Mouse (Mus musculus): ENCODE results near the gene Eps8. TPM values are rescaled to one million over a fixed set of nuclear protein-coding genes. Genes with fewer than 3 reads are reported as not detected.

Gene Eps8
- polyA plus RNA-seq, 1 experiment from 2014 or later: 29.2 TPM

- H3K9me3 ChIP-seq: no peaks in the 10 kb centered on the region
- H3K4me1 ChIP-seq: peaks cover 3% of the 10 kb centered on the region
- no peak overlapping the region for H3K27ac ChIP-seq
- H3K36me3 ChIP-seq: no peaks in the 10 kb centered on the region
- no peak overlapping the region for H3K4me2 ChIP-seq (replicated peaks)
- H3K4me3 ChIP-seq: no peak overlapping the region
- H3K9ac ChIP-seq: no peak overlapping the region
- ATAC-seq (ENCODE audit: low FRiP score, low read depth): no peak
- no peaks in the 10 kb centered on the region for H3K27me3 ChIP-seq
- WGBS: 79% methylated on average over 11 of the region's 11 CpGs
Observed at GRCm38 (mm10) chr6:137638834-137639567, 15.7 kb downstream of the Eps8 start.

GRCm38 (mm10) chr6:137637443-137637842, 17.2 kb downstream of the Eps8 start:
- 57% methylated on average over 7 of the region's 7 CpGs for WGBS
- no peaks in the 10 kb centered on the region for H3K27me3 ChIP-seq
- no peak overlapping the region for H3K4me2 ChIP-seq (replicated peaks)
- no peaks in the 10 kb centered on the region for H3K9me3 ChIP-seq
- no peaks in the 10 kb centered on the region for H3K36me3 ChIP-seq
- ATAC-seq (ENCODE audit: low FRiP score, low read depth): no peak
- no peak overlapping the region for H3K27ac ChIP-seq
- no peak overlapping the region for H3K4me3 ChIP-seq
- H3K4me1 ChIP-seq: peaks cover 15% of the 10 kb centered on the region
- H3K9ac ChIP-seq: no peak overlapping the region

- WGBS: 72% methylated on average over 5 of the region's 5 CpGs
Observed at GRCm38 (mm10) chr6:137636131-137636530, 18.5 kb downstream of the Eps8 start.

GRCm38 (mm10) chr6:137633626-137634025, 21.1 kb downstream of the Eps8 start:
- Histone ChIP-seq H3K9me3 (no peaks in the 10 kb centered on the region), H3K4me1 (peaks cover 23% of the 10 kb centered on the region), H3K4me2 (replicated peaks) (peak overlapping the region; percentile 12; the same call in 1 of the 2 replicates), H3K4me3 (no peak overlapping the region), H3K9ac (no peak overlapping the region), H3K27ac (0 out of 2 replicates have a peak overlapping the region, but pooled peaks have one; percentile 17), H3K27me3 (no peaks in the 10 kb centered on the region), H3K36me3 (no peaks in the 10 kb centered on the region)
- ATAC-seq (ENCODE audit: low FRiP score, low read depth): no peak
- 8% methylated on average over 4 of the region's 4 CpGs for WGBS

More at GRCm38 (mm10) chr6:137636131-137636530, 18.5 kb downstream of the Eps8 start:
- no peak overlapping the region for H3K4me3 ChIP-seq
- ATAC-seq (ENCODE audit: low FRiP score, low read depth): no peak
- no peak overlapping the region for H3K27ac ChIP-seq
- H3K9ac ChIP-seq: no peak overlapping the region
- no peaks in the 10 kb centered on the region for H3K27me3 ChIP-seq
- no peaks in the 10 kb centered on the region for H3K36me3 ChIP-seq
- no peak overlapping the region for H3K4me2 ChIP-seq (replicated peaks)
- H3K4me1 ChIP-seq: peaks cover 15% of the 10 kb centered on the region
- no peaks in the 10 kb centered on the region for H3K9me3 ChIP-seq

- no peak overlapping the region for H3K9ac ChIP-seq
- H3K9me3 ChIP-seq: no peaks in the 10 kb centered on the region
- no peak for ATAC-seq (ENCODE audit: low FRiP score, low read depth)
- H3K27ac ChIP-seq: no peak overlapping the region; the same call in 1 of the 2 replicates
- H3K27me3 ChIP-seq: no peaks in the 10 kb centered on the region
- 66% methylated on average over 8 of the region's 8 CpGs for WGBS
- no peaks in the 10 kb centered on the region for H3K36me3 ChIP-seq
- H3K4me1 ChIP-seq: peaks cover 23% of the 10 kb centered on the region
- H3K4me2 ChIP-seq (replicated peaks): 0 out of 2 replicates have a peak overlapping the region, but pooled peaks have one; percentile 14
- no peak overlapping the region for H3K4me3 ChIP-seq
Observed at GRCm38 (mm10) chr6:137633121-137633520, 21.6 kb downstream of the Eps8 start.

- WGBS: 81% methylated on average over 13 of the region's 13 CpGs
- Histone ChIP-seq H3K27ac (no peak overlapping the region), H3K9ac (no peak overlapping the region), H3K4me3 (no peak overlapping the region), H3K27me3 (no peaks in the 10 kb centered on the region), H3K4me1 (peaks cover 21% of the 10 kb centered on the region), H3K36me3 (no peaks in the 10 kb centered on the region), H3K9me3 (no peaks in the 10 kb centered on the region), H3K4me2 (replicated peaks) (no peak overlapping the region)
- ATAC-seq (ENCODE audit: low FRiP score, low read depth): no peak
Observed at GRCm38 (mm10) chr6:137630387-137630786, 24.3 kb downstream of the Eps8 start.

GRCm38 (mm10) chr6:137629603-137630231, 25.0 kb downstream of the Eps8 start:
- no peaks in the 10 kb centered on the region for H3K27me3 ChIP-seq
- peaks cover 21% of the 10 kb centered on the region for H3K4me1 ChIP-seq
- H3K4me2 ChIP-seq (replicated peaks): no peak overlapping the region
- no peaks in the 10 kb centered on the region for H3K9me3 ChIP-seq
- WGBS: 77% methylated on average over 13 of the region's 13 CpGs
- no peak for ATAC-seq (ENCODE audit: low FRiP score, low read depth)
- no peak overlapping the region for H3K4me3 ChIP-seq
- H3K36me3 ChIP-seq: no peaks in the 10 kb centered on the region
- H3K27ac ChIP-seq: no peak overlapping the region
- no peak overlapping the region for H3K9ac ChIP-seq

- no peak overlapping the region for H3K9ac ChIP-seq
- H3K4me1 ChIP-seq: peaks cover 18% of the 10 kb centered on the region
- no peaks in the 10 kb centered on the region for H3K9me3 ChIP-seq
- no peak overlapping the region for H3K4me3 ChIP-seq
- H3K27me3 ChIP-seq: no peaks in the 10 kb centered on the region
- no peak overlapping the region for H3K4me2 ChIP-seq (replicated peaks)
- H3K36me3 ChIP-seq: no peaks in the 10 kb centered on the region
- 78% methylated on average over 6 of the region's 6 CpGs for WGBS
- ATAC-seq (ENCODE audit: low FRiP score, low read depth): no peak
- no peak overlapping the region for H3K27ac ChIP-seq
Observed at GRCm38 (mm10) chr6:137628715-137629114, 26.0 kb downstream of the Eps8 start.

- WGBS: 87% methylated on average over 2 of the region's 2 CpGs
- H3K4me1 ChIP-seq: no peaks in the 10 kb centered on the region
Observed at GRCm38 (mm10) chr6:137621021-137621420, 33.7 kb downstream of the Eps8 start.

GRCm38 (mm10) chr6:137613903-137614302, 40.8 kb downstream of the Eps8 start:
- Histone ChIP-seq H3K36me3 (no peaks in the 10 kb centered on the region), H3K27ac (no peak overlapping the region; the same call in 1 of the 2 replicates), H3K9me3 (no peaks in the 10 kb centered on the region), H3K27me3 (no peaks in the 10 kb centered on the region), H3K4me1 (peaks cover 10% of the 10 kb centered on the region), H3K4me3 (no peak overlapping the region), H3K9ac (no peak overlapping the region), H3K4me2 (replicated peaks) (no peak overlapping the region)
- ATAC-seq (ENCODE audit: low FRiP score, low read depth): peak; percentile 76
- 38% methylated on average over 4 of the region's 4 CpGs for WGBS

More at GRCm38 (mm10) chr6:137621021-137621420, 33.7 kb downstream of the Eps8 start:
- Histone ChIP-seq H3K4me2 (replicated peaks) (no peak overlapping the region), H3K27ac (no peak overlapping the region), H3K9me3 (no peaks in the 10 kb centered on the region), H3K27me3 (no peaks in the 10 kb centered on the region), H3K9ac (no peak overlapping the region), H3K4me3 (no peak overlapping the region), H3K36me3 (no peaks in the 10 kb centered on the region)
- ATAC-seq (ENCODE audit: low FRiP score, low read depth): no peak

- Histone ChIP-seq H3K4me3 (no peak overlapping the region), H3K4me1 (peaks cover 10% of the 10 kb centered on the region), H3K27me3 (no peaks in the 10 kb centered on the region), H3K27ac (no peak overlapping the region), H3K9me3 (no peaks in the 10 kb centered on the region), H3K36me3 (no peaks in the 10 kb centered on the region), H3K9ac (no peak overlapping the region), H3K4me2 (replicated peaks) (no peak overlapping the region)
- ATAC-seq (ENCODE audit: low FRiP score, low read depth): no peak
- 80% methylated on average over 2 of the region's 2 CpGs for WGBS
Observed at GRCm38 (mm10) chr6:137612071-137612547, 42.6 kb downstream of the Eps8 start.

GRCm38 (mm10) chr6:137608160-137608930, 46.3 kb downstream of the Eps8 start:
- H3K27me3 ChIP-seq: no peaks in the 10 kb centered on the region
- no peak overlapping the region for H3K4me2 ChIP-seq (replicated peaks)
- 94% methylated on average over 17 of the region's 17 CpGs for WGBS
- no peak overlapping the region for H3K9ac ChIP-seq
- H3K9me3 ChIP-seq: no peaks in the 10 kb centered on the region
- H3K4me3 ChIP-seq: no peak overlapping the region
- no peaks in the 10 kb centered on the region for H3K36me3 ChIP-seq
- H3K4me1 ChIP-seq: 0 out of 2 replicates have a peak, but pooled peaks cover 11% of the 10 kb centered on the region
- H3K27ac ChIP-seq: no peak overlapping the region
- no peak for ATAC-seq (ENCODE audit: low FRiP score, low read depth)
